Mouse (Mus musculus): ENCODE results near the gene Pola1.
"Not testable (repeated sequence)": the region's sequence is repeated elsewhere in the genome, so short reads cannot be mapped to it uniquely, and the experiment has no call there.

Gene Pola1

DNA sequence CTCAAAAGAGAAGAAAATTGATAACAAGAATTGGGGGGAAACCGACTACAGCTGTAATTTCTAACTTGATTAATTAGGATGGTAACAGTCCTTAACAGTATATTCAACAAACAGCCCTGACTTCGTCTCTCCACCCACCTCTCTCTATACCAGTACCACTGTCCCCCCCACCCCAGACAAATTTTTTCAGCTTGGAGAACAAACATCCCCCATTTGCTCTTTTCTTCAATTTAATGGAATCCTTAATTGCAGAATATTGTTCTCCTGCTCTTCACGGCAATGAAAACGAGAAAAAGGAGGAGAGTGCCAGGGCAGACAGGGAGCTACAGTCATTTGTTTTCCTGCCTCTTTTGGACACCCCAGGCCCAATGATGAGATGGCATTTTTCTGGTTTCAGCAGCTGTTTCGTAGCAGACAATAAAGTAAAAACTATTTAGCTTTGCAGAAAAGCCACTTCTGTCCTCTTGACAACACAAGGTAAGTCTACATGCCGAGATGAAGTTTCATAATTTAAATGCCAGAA lies 202.2 kb downstream of the Pola1 start:
- no peak for DNase-seq (ENCODE audit: low read depth, low spot score)

DNA sequence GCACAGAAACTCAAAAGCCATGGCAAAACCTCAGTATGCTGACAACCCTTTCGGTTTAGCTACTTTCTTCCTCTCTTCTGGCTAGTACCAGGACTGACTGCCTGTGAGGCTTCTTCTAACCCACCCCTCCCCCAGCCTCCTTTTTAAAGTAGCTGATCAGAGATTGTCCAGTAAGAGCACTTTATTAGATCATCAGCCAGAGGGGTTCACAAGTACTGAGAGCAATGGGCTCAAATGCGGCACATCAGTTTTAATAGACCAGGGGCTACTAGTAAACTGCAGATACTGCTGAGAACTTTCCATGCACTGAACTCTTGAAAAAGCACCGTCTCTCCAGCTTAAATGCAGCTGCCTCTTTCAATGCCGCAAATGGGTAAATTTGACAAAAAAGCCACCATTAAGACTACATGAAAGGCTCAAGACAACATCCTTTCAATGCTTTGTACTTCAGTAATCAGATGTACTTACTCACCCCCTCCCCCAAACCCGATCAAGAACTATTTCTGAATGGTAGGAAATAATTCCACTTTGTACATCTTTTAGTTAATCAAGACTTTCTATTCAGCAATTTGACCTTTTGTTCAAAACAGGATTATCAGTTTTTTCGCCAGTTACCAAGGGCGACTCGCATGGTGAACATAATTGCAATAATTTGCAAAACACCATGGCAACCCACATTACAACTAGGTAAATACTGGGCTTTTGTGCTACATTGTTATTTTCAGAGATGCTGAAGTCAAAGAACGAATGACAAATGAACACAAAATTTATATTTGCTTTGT lies 202.8 kb downstream of the Pola1 start:
- DNase-seq (ENCODE audit: low read depth, low spot score) = no peak

GRCm38 (mm10) chrX:93400871-93401270 lies 231.1 kb downstream of the Pola1 start:
- not testable (repeated sequence) for DNase-seq (ENCODE audit: low read depth, low spot score)

DNA sequence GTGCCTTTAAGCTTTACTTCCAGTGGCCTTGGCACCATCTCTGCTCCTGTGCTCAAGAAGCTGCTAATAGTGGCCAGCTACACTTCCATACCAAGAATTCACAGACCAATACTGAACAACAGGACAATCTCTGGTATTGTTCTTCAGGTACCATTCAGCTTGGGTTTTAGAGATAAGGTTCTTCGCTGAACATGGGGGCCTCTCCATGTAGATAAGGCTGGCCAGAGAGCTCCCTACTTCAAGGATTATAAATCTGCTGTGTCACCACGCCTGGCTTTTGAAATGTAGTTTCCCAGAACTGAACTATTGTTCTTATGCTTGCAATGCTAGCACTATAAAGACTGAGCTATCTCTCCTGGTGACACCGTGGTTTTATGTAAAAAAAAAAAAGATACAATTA lies 234.9 kb downstream of the Pola1 start:
- no peak for DNase-seq (ENCODE audit: low read depth, low spot score)

DNA sequence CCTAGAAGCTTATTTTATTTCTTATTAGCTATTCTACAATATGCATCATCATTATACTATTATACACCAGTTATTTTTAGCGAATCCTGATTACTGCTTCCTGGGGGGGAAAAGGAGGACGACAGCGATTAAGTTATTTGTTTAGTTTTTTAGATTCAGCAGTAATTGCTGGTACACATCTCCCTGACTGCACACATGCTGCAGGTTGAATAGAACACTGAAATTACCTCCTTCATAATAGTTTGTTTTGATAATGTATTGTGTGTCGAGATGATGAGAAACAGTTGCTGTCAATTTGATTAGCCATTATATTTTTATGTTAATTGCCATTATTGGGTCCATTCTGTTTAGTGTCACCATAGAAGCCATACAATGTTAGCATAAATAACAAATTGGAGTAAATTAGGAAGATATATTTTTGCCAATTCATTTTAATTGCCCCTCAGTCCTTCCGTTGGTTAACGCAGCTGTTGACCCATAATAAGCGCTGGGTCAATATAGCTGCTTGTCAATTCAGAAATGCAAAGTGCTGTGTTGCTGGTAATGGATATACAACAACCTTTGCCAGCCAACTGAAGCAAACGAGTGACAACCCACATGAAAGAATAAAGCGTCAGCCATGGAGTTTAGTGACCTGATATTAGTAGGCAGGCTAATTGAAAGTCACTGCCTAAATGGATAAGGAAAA lies 254.5 kb downstream of the Pola1 start:
- no peak for DNase-seq (ENCODE audit: low read depth, low spot score)

DNA sequence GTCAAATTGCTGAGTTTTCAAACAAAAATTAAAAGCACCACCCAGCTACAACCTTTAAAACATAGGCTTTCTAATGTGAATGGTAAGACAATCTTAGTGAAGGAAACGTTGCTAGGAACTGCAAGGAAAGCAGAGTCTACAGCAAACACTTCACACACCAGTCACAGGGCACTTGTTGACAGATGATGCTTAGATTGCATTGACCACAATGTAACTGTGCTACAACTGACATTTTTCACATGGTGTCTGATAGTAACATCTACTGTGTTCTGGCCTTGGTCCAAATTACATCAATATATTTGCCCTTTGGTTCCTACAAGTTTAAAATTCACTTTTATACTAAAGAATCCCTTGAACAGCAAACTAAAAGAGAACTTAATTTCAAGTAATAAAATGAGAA lies 258.5 kb downstream of the Pola1 start:
- no peak for DNase-seq (ENCODE audit: low read depth, low spot score)

DNA sequence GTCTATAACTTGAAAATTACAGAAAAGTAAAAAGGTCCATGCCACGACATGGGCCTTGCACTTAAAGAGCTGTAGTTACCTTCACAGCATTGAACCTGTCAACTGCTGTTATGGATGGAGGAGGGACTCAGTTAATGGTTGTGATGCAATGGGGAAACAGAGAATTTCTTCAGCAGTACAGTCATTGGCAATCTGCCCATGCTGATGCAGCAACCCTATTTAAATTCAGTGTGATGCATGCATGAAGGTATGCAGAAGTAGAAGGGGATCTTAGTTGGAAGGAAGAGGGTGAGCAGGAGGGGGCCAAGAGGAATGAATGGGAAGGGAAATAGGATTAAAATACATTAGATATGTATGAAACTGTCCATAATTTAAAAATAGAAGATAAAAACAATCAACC lies 262.2 kb downstream of the Pola1 start:
- no peak for DNase-seq (ENCODE audit: low read depth, low spot score)

GRCm38 (mm10) chrX:93368211-93368610 lies 263.7 kb downstream of the Pola1 start:
- DNase-seq (ENCODE audit: low read depth, low spot score) = no peak

DNA sequence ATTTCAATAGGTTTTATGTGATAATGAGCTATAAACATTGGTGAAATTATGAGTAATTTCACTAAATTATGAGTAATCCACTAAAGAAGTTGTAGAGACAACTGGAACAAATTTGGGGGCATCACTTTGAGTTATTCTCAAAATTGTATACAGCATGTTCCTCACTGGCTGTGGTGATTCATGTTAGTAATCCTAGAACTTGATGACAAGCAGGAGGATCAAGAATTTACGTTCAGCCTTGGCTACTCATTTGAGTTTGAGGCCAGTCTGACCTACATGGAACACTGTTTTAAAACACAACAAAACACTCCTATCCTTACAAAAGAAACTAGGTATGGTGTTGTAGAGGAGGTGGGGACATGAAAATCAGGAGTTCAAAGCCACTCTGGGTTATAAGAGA lies 310.6 kb downstream of the Pola1 start:
- no peak for DNase-seq (ENCODE audit: low read depth, low spot score)

DNA sequence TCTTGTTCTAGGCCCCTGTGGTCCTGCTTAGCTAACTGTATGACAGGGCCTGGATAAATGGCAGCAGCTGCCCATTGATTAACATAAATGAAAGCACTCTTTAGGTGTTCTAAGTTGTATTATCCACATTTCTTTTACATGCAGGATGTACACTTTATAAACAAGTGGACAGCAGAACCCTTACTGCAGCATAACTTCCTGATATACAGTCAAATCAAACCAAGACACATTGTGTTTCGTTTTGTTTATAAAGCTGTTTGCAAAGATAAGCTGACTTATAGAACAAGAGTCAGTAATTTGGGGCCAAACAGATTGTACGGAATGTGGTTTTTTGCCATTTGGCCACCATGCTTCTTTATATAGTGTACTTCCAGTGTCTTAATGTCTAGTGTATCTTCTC lies 312.0 kb downstream of the Pola1 start:
- DNase-seq (ENCODE audit: low read depth, low spot score) = no peak

DNA sequence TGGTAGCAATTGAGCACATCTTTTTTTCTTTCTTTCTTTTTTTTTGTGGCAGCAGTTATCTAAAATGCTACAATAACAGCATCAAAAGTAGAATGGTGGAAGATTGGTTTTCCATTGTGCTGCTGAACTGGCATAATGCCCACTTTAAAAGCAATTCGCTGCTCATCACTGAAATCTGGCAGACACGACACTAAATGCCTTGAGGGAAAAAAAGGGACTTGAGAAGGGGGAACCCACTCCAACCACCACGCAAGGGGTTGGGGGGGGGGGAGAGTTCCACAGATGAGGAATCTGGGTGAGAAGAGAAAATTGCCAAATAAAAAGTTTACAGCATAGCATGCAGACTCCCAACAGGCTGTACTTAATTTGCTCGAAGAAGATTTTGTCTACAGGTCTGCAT lies 314.4 kb downstream of the Pola1 start:
- DNase-seq (ENCODE audit: low read depth, low spot score) = no peak

DNA sequence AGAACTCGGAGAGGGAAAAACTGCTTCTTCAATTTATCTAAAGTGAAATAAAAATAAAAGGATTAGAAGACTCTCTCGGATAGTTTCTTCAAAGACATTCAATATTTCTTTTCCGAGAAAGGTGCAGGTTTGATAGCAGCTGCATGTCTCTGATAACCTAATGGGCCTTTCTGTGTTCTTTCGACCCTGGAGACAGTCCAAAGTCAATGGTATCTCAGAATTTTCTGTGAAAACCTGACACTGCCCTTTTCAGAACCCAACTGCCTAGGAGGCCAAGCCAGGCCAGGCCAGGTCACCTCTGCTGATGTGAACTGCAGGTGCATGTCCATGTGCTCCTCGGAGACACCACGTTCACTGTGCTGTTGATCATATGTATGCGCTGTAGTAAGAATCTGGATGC lies 326.2 kb downstream of the Pola1 start:
- DNase-seq (ENCODE audit: low read depth, low spot score) = no peak

- no peak for DNase-seq (ENCODE audit: low read depth, low spot score)
These were observed 330.2 kb downstream of the Pola1 start for GRCm38 (mm10) chrX:93301798-93302197.

DNA sequence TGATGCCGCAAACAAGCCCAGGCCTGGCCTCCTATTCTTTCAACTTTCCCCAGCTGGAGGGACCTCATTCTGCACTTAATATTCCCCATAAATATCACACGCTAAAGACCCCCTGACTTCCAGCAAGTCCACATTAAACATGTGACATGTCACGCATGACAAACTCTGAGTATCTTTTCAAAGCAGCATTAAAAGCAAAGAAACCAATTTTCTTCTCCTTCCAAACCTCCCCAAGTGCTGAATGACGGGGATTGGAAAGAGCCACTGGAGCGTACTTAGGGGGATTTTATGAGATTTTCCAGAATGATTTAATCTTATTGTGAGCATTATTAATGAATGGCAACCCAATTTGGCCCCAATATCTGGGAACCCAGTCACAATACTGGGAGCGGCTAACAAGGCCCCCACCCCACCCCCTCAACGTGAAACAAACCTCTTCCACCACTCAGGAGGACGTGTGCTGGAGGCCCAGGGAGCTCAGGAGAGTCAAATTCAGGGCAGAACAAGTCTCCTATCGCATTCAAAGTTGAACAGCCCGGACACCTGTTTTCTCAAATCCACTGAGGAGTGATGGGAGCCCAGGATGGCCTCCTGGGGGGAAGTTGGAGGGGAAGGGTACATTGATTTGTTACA lies 331.7 kb downstream of the Pola1 start:
- no peak for DNase-seq (ENCODE audit: low read depth, low spot score)

DNA sequence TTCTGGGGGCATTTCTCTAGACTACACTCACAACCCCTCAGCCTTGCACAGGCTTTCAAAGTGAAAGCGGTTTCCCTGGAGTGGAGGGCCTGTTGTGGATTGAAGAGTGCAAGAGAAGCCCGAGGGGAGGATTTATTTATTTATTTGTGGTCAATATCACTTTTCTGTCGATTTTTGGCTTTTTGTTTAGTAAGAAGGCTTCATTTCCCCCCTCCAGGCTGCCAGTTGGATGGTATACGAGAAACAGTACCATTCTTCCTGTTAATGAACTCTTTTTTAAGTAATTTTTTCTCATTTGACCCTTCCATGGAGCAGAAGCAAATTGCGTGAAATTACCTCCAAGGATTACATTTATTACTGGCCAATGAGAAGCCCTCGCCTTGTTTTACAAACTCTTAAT lies 332.2 kb downstream of the Pola1 start:
- DNase-seq (ENCODE audit: low read depth, low spot score) = no peak

GRCm38 (mm10) chrX:93299046-93299626 lies 332.8 kb downstream of the Pola1 start:
- DNase-seq (ENCODE audit: low read depth, low spot score) = no peak

DNA sequence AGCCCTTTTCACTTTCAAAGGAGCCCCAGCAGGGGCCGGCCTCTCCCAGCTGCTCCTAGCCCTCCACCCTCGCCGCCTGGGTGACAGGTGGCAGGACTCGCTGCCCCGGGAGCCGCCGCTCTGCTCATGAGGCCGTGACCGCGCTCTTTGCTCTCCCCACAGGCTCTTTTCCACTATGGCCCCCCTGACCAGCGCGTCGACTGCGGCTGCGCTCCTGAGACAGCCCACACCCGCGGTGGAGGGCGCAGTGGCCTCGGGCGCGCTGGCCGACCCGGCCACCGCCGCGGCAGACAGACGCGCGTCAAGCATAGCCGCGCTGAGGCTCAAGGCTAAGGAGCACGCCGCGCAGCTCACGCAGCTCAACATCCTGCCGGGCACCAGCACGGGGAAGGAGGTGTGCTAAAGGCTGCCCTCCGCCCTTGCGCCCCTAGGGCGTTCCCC lies 334.9 kb downstream of the Pola1 start:
- DNase-seq (ENCODE audit: low read depth, low spot score) = no peak

- DNase-seq (ENCODE audit: low read depth, low spot score) = no peak
These were observed 336.1 kb downstream of the Pola1 start for GRCm38 (mm10) chrX:93295819-93296218.

DNA sequence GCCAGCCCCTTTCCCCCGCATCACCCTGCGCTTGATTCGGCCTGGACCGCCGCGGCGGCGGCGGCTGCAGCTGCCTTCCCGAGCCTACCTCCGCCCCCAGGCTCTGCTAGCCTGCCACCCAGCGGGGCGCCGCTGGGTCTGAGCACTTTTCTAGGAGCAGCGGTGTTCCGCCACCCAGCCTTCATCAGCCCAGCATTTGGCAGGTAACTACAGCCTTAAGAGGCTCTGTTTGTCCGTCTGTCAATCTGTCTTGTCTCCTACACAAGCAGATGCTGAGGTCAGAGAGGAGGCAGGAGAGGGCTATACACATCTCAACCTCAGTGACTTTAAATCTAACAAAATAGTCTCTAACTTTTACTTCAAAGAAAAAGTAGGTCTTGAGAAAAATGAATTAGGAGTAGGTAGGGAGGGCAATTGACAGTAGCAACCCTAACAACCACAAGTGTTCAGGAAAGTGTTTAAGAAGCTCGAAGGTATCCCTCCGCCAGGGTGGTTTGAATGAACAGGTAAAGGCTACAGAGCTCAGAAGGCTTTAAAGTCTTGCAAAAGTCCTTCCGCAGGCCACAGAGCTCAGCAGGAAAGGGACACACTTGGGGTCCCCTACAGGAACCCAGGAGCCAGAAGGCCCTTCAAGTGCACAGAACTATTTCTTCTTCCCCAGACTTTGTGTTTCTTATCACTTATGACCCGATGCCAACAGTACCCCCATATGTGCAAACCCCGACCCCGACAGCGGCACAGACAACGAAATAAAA lies 337.0 kb downstream of the Pola1 start:
- DNase-seq (ENCODE audit: low read depth, low spot score) = no peak

DNA sequence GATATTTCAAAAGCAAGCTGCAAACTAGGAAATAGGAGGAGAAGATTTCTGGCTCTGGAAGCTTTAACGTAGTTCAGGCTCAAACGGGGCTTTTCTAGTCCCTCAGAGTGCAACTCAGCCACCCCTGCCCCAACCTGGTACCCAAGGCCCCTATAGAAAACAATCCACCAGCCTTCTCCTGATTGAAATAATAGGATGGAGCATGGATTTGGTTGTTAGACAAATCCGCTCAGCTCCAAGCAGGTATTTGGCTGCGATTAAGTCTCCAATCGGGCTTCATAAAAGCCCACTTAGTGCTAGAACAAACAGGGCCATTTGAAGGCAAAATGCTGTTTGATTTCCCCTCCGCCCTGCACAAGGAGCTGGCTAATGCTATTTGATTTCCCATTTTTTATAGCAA lies 339.9 kb downstream of the Pola1 start:
- no peak for DNase-seq (ENCODE audit: low read depth, low spot score)

DNA sequence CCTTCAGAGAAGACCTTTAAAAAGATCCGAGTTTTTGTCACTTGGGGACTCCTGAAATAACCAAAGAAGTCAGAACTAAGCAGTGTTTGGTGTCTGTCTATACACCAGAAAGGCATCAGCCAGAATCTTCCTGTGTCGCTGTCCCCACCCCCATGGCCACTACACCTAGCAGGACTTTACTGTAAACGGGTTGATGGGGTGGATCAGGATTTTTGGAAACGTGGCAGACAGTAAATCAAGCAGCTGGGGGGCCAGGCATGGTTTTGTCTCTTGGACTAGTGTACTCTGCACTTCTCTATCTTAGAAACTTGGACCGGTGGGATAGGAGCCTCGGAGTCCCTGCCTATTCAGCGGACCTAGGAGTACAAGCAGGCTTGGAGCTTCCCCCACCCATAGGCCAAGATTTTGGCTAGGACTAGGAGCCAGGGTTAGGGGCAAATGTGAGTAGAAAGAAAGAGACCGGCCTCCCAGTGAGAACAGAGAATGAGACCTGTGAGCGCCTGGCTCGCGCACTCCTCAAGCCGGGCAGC lies 342.0 kb downstream of the Pola1 start:
- DNase-seq (ENCODE audit: low read depth, low spot score) = no peak

Data from CD4-positive helper T cell, adult 2 months (primary cell).